15 mouse cellular contexts compared by ENCODE assay signal in genomic region chr12:21463448-21463891, GRCm38 (mm10). TPM values are rescaled to one million over a fixed set of nuclear protein-coding genes. Genes with fewer than 3 reads are reported as not detected.
DNase-seq lines count a peak whose midpoint lies in the region; ATAC-seq lines count a peak whose summit lies in the region.
"Had no signal": no experiment of that assay in that cellular context is flagged by ENCODE, and none has a peak within 500 bp of the region (broad histone marks: within the 10 kb centered on the region; RNA-seq: fewer than 3 reads in every experiment).

No protein-coding gene starts in this region.

- H3K9ac ChIP-seq in neural tube, embryonic 11.5 days (ENCODE audit: low read length) = no peak overlapping the region
- no peak overlapping the region for H3K9ac ChIP-seq in neural tube, embryonic 15.5 days (replicated peaks)
- H3K9ac ChIP-seq: liver, embryonic 15.5 days; midbrain, embryonic 13.5 days had no signal

- no peak overlapping the region for H3K27ac ChIP-seq in neural tube, embryonic 11.5 days (ENCODE audit: low read depth, low read length)
- no peak overlapping the region for H3K27ac ChIP-seq in neural tube, embryonic 15.5 days (replicated peaks)
- H3K27ac ChIP-seq: forebrain, embryonic 10.5 days; kidney, postnatal 0 days; liver, embryonic 15.5 days; midbrain, embryonic 13.5 days; stomach, postnatal 0 days had no signal

- H3K4me3 ChIP-seq in neural tube, embryonic 11.5 days (ENCODE audit: low read depth, low read length) = no peak overlapping the region
- H3K4me3 ChIP-seq in neural tube, embryonic 15.5 days (replicated peaks) = no peak overlapping the region
- H3K4me3 ChIP-seq: forebrain, embryonic 10.5 days; liver, embryonic 15.5 days; midbrain, embryonic 13.5 days had no signal

- H3K4me1 ChIP-seq in neural tube, embryonic 11.5 days (ENCODE audit: control insufficient read depth, insufficient read depth, low read length) = no peaks in the 10 kb centered on the region
- H3K4me1 ChIP-seq in neural tube, embryonic 15.5 days = 0 out of 2 replicates have a peak, but pooled peaks cover 3% of the 10 kb centered on the region
- H3K4me1 ChIP-seq: forebrain, embryonic 10.5 days; liver, embryonic 15.5 days had no signal

- intact Hi-C loops in heart, postnatal 10 days (cut with DNase I) = no loop called here

- no peaks in the 10 kb centered on the region for H3K27me3 ChIP-seq in neural tube, embryonic 11.5 days (ENCODE audit: control insufficient read depth, insufficient read depth, low read length)
- H3K27me3 ChIP-seq in neural tube, embryonic 15.5 days (replicated peaks) = no peaks in the 10 kb centered on the region
- no peaks in the 10 kb centered on the region for H3K27me3 ChIP-seq in splenic B cell, adult 2 months (ENCODE audit: control insufficient read depth, insufficient read depth, low read length, poor library complexity, severe bottlenecking)
- H3K27me3 ChIP-seq: liver, embryonic 15.5 days; midbrain, embryonic 13.5 days had no signal

- no peaks in the 10 kb centered on the region for H3K9me3 ChIP-seq in neural tube, embryonic 11.5 days (ENCODE audit: control insufficient read depth, low read length)
- no peaks in the 10 kb centered on the region for H3K9me3 ChIP-seq in neural tube, embryonic 15.5 days (replicated peaks)
- H3K9me3 ChIP-seq: forebrain, embryonic 10.5 days; liver, embryonic 15.5 days; midbrain, embryonic 13.5 days had no signal

- DNase-seq in gastrocnemius, adult 18-20 months (ENCODE audit: low spot score) = peak; percentile 18
- DNase-seq in gastrocnemius, postnatal 4 days (ENCODE audit: low spot score in 2 of 2) = no peak
- DNase-seq in neural tube, embryonic 11.5 days (ENCODE audit: low spot score) = peak; percentile 13
- DNase-seq in heart, postnatal 10 days = peak; percentile 9 to 24
- DNase-seq in splenic B cell, adult 2 months (ENCODE audit: low read depth, low spot score) = peak; percentile 65
- no peak for DNase-seq in layer of hippocampus, adult 18-20 months (ENCODE audit: low spot score in 2 of 2)
- DNase-seq: adrenal gland, postnatal 36 days; cerebellum, postnatal 25 days had no signal

- H3K4me2 ChIP-seq in neural tube, embryonic 11.5 days (ENCODE audit: low read depth) = no peak overlapping the region
- no peak overlapping the region for H3K4me2 ChIP-seq in neural tube, embryonic 15.5 days
- H3K4me2 ChIP-seq: liver, embryonic 15.5 days; midbrain, embryonic 13.5 days had no signal

- WGBS in neural tube, embryonic 11.5 days = 48% methylated on average over 5 of the region's 5 CpGs
- 27% methylated on average over 5 of the region's 5 CpGs for WGBS in neural tube, embryonic 15.5 days

- ATAC-seq in neural tube, embryonic 11.5 days (ENCODE audit: insufficient read depth, low FRiP score, low TSS enrichment) = no peak
- ATAC-seq in neural tube, embryonic 15.5 days (ENCODE audit: low FRiP score) = no peak; the same call in 1 of the 2 replicates
- no peak for ATAC-seq in cerebellum, adult (ENCODE audit: insufficient number of reproducible peaks, low FRiP score, low TSS enrichment)
- ATAC-seq: midbrain, embryonic 13.5 days had no signal

- H3K36me3 ChIP-seq in neural tube, embryonic 11.5 days (ENCODE audit: control insufficient read depth, insufficient read depth, low read length) = no peaks in the 10 kb centered on the region
- no peaks in the 10 kb centered on the region for H3K36me3 ChIP-seq in neural tube, embryonic 15.5 days
- no peaks in the 10 kb centered on the region for H3K36me3 ChIP-seq in splenic B cell, adult 2 months (ENCODE audit: control insufficient read depth, insufficient read depth, low read length, poor library complexity, severe bottlenecking)
- H3K36me3 ChIP-seq: forebrain, embryonic 10.5 days; liver, embryonic 15.5 days; midbrain, embryonic 13.5 days had no signal

RNA-seq across cellular contexts. Expression of gene Ywhaq, which starts 46.0 kb away (rescaled TPM):
- total RNA-seq in gastrocnemius, adult 18-20 months (2021) = 10 to 100 TPM; 18.7 to 28.8 TPM
- total RNA-seq in gastrocnemius, postnatal 4 days (2021) = 100 to 1,000 TPM; 146 to 156 TPM
- 1,105 and 1,167 TPM in 2 replicates for polyA plus RNA-seq in neural tube, embryonic 11.5 days (2014; fragmentation: Nextera tagmentation; extraction: Ambion mirVana)
- 975 and 1,056 TPM in 2 replicates for polyA plus RNA-seq in neural tube, embryonic 15.5 days (2015; fragmentation: Nextera tagmentation; extraction: Ambion mirVana)
- total RNA-seq in heart, postnatal 10 days (2021) = 100 to 1,000 TPM; 137 to 140 TPM
- total RNA-seq in layer of hippocampus, adult 18-20 months (2021) = 100 to 1,000 TPM; 452 to 454 TPM

Comparison
In these comparisons a context has a peak if more than half of its experiments do, and no peak if none do; other contexts are left out.
1. DNase-seq: peak in gastrocnemius, adult 18-20 months (single experiment), neural tube, embryonic 11.5 days (single experiment), heart, postnatal 10 days (2 of 2) and splenic B cell, adult 2 months (single experiment); none in gastrocnemius, postnatal 4 days (0 of 2) and layer of hippocampus, adult 18-20 months (0 of 2).
2. RNA of gene Ywhaq, which starts 46.0 kb away (total RNA-seq): 452 to 454 TPM in layer of hippocampus, adult 18-20 months, 146 to 156 TPM in gastrocnemius, postnatal 4 days and 137 to 140 TPM in heart, postnatal 10 days; 18.7 to 28.8 TPM in gastrocnemius, adult 18-20 months; every median in the first group is over 4 times any median in the second.